Mouse (Mus musculus) spleen, postnatal 10 days (tissue): ENCODE measurements at regions not wholly inside any gene's neighbourhood (a gene's known extent, or its start where the extent isn't known, plus 50 kb on each side); places are given as distances from the start of the nearest gene placed in this dataset.

Source experiments
- DNase-seq, 2 experiments: peaks; one replicate each; pipeline ENCODE4 v3.0.0; 2021 to 2022; ENCODE audit warnings: low spot score in 2 of 2

- no peak for DNase-seq
Observed at GRCm38 (mm10) chr1:63920181-63920933, 151.3 kb upstream of the 4933402D24Rik start.

- no peak for DNase-seq
Observed at GRCm38 (mm10) chr1:63918200-63918599, 149.1 kb upstream of the 4933402D24Rik start.

GRCm38 (mm10) chr1:63916907-63917650 is 148.0 kb upstream of the 4933402D24Rik start:
- no peak for DNase-seq

GRCm38 (mm10) chr1:63910765-63911164 is 141.7 kb upstream of the 4933402D24Rik start:
- no peak for DNase-seq

- no peak for DNase-seq
Observed at GRCm38 (mm10) chr1:63909191-63909590, 140.1 kb upstream of the 4933402D24Rik start.

- DNase-seq = no peak
Observed at GRCm38 (mm10) chr1:63903620-63904019, 134.6 kb upstream of the 4933402D24Rik start.

GRCm38 (mm10) chr1:63903201-63903600 is 134.1 kb upstream of the 4933402D24Rik start:
- no peak for DNase-seq

GRCm38 (mm10) chr1:63902391-63902790 is 133.3 kb upstream of the 4933402D24Rik start:
- no peak for DNase-seq

GRCm38 (mm10) chr1:63899631-63900577 is 130.8 kb upstream of the 4933402D24Rik start:
- no peak for DNase-seq

- DNase-seq = no peak
Observed at GRCm38 (mm10) chr1:63898766-63899165, 129.7 kb upstream of the 4933402D24Rik start.

GRCm38 (mm10) chr1:63897556-63897955 is 128.5 kb upstream of the 4933402D24Rik start:
- DNase-seq = no peak

GRCm38 (mm10) chr1:63879570-63879969 is 110.5 kb upstream of the 4933402D24Rik start:
- no peak for DNase-seq

GRCm38 (mm10) chr1:63876589-63877251 is 107.7 kb upstream of the 4933402D24Rik start:
- no peak for DNase-seq

GRCm38 (mm10) chr1:63875297-63875962 is 106.4 kb upstream of the 4933402D24Rik start:
- DNase-seq = no peak

- DNase-seq = no peak
Observed at GRCm38 (mm10) chr1:63871831-63872230, 102.8 kb upstream of the 4933402D24Rik start.

- no peak for DNase-seq
Observed at GRCm38 (mm10) chr1:63869342-63869741, 100.3 kb upstream of the 4933402D24Rik start.

- DNase-seq = no peak
Observed at GRCm38 (mm10) chr1:63857933-63858649, 89.0 kb upstream of the 4933402D24Rik start.

- no peak for DNase-seq
Observed at GRCm38 (mm10) chr1:63857468-63857867, 88.4 kb upstream of the 4933402D24Rik start.

GRCm38 (mm10) chr1:63856366-63856765 is 87.3 kb upstream of the 4933402D24Rik start:
- no peak for DNase-seq

- DNase-seq = no peak
Observed at GRCm38 (mm10) chr1:63854794-63855193, 85.7 kb upstream of the 4933402D24Rik start.
